Mouse (Mus musculus) cerebellum, postnatal 14 days (tissue): ENCODE results near the gene Gm49395.

Source experiments
- DNase-seq, 2 experiments: peaks; one replicate each; pipeline ENCODE4 v3.0.0; 2021; ENCODE audit warnings: mixed read lengths in 2 of 2

Gm49395 gene

DNA sequence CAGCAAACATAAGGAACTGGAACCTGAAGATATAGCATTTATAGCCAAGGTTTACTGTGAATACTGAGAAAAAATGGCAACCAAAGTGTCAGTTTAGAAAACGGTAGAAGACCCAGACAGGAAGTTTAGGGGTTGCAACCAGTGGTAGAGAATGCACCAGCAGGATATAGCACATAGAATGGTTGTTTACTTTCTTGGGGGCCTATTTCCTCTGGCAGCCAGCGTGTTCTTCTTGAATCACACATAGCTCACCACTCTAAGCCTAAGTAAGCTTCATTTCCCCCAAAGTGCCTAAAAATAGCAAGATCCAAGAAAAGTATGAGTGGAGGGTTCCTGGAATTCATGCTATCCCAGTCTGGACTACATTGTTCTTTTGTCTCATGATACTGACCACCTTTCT lies 59.1 kb downstream of the Gm49395 start:
- no peak for DNase-seq

- peak; percentile 18 for DNase-seq
Observed at GRCm38 (mm10) chr13:115037304-115037703, 64.4 kb downstream of the Gm49395 start.

GRCm38 (mm10) chr13:115035387-115035786 lies 66.3 kb downstream of the Gm49395 start:
- DNase-seq: no peak

DNA sequence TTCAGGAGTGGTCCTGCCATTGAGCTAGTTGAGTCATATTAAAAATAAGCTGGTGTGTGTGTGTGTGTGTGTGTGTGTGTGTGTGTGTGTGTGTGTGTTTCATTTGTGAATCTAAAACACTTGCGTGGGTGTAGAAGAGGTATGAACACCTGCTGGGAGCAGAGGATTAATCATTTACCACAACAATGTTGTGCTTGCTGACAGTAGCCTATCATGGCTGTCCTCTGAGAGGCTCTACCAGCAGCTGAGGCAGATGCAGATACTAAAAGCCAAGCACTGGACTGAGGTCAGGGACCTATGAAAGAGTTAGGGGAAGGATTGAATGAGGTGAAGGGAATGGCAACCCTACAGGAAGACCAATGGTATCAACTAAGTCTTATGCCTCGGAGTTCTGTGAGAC lies 68.6 kb downstream of the Gm49395 start:
- DNase-seq: no peak

GRCm38 (mm10) chr13:115031177-115032000 lies 70.3 kb downstream of the Gm49395 start:
- no peak for DNase-seq

DNA sequence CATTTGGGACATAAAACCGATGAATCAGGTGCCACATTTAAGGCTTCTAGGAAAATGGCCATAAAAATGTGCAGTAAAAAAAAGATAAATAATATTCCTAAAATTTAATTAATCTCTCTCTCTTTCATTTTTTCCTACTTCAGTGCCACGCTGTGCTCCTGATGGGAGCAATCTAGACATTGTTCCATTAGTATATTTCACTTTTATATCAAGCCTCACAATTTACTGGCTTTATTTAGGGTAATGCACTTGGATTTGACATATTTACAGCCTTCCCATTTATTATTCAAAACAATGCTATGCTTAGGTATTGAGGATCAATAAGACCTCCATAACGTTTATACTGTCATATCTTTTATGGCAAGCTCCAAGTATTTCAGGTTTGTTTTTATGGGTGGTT lies 76.3 kb downstream of the Gm49395 start:
- DNase-seq: no peak

- no peak for DNase-seq
Observed at GRCm38 (mm10) chr13:115022117-115022787, 79.5 kb downstream of the Gm49395 start.

- DNase-seq: no peak
Observed at GRCm38 (mm10) chr13:115021411-115021810, 80.3 kb downstream of the Gm49395 start.

- no peak for DNase-seq
Observed at GRCm38 (mm10) chr13:115020727-115021126, 81.0 kb downstream of the Gm49395 start.

DNA sequence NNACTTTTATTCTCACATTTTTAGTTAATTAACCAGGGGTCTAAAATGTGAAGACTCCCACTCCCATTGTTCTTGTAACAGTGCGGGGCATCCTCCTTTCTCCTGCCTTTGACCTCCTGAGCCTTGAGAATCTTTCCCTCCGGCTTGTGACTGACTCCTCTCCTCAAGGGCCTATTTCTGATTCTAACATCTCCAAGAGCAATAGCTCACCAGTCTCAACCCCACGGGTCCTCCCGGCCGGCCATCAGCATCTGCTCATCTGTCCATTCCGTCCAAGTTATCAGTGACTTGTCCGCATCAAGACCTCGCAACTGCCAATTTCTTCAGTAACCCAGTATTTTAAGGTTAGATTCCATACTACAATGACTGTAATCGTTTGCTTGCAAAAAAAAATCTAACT lies 84.2 kb downstream of the Gm49395 start:
- no peak for DNase-seq

GRCm38 (mm10) chr13:115011547-115011946 lies 90.2 kb downstream of the Gm49395 start:
- DNase-seq: no peak

DNA sequence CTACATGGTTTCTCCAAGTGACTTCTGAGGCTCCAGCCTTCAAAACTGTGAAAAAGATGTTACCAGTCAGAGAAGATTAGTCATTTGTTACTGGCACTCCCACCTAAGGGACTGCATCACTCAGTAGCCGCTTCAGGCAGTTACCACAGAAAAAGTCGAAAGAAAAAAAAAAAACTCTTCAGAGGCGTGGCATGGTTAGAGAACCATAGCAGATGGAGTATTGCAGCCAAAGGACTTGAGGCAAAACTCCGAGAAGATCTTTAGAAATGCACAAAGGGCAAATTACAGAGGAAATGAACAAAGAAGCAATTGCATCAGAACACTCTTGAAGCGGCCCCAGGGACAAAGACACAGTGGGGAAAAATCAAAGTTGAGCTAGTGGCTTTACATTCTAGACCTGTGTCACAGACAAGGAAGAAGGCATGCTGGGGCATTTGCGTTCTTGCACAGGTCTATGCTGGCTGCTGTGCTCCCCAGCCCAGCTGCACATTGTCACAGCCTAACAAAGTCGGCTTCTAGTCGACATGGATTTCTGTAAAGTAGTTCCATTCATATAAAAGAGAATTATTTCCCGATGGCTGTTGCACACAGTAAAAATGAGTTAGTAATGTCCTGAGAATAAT lies 95.4 kb downstream of the Gm49395 start:
- DNase-seq: no peak

- no peak for DNase-seq
Observed at GRCm38 (mm10) chr13:115005342-115005741, 96.4 kb downstream of the Gm49395 start.

DNA sequence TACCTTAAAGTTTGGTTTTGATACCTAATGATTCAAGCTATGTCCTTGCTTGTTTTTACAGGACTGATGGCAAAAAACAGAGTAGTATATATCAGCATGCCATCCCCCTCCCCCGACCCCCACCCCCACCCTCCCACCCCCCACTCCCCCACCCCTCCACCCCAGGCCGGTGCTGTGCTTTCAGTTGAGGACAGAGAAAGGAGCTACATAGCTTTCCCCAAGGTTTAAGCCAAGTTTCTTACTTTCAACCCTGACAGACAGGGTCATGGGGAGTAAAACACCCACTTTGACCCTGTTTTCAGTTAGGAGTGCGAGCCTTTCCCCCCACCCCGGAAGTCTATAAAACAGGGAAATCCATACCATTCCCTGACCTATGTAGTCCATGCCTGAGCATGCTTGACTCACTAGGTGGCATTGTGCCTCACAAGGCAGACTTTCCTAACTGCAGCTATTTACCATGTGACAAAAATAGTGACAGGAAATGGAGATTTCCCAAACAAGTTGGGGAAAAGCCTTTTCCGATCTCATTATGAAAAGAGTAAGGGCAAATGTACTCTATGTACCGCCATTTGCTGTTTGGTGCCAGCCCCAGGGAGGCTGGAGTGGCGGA lies 98.2 kb downstream of the Gm49395 start:
- no peak for DNase-seq

DNA sequence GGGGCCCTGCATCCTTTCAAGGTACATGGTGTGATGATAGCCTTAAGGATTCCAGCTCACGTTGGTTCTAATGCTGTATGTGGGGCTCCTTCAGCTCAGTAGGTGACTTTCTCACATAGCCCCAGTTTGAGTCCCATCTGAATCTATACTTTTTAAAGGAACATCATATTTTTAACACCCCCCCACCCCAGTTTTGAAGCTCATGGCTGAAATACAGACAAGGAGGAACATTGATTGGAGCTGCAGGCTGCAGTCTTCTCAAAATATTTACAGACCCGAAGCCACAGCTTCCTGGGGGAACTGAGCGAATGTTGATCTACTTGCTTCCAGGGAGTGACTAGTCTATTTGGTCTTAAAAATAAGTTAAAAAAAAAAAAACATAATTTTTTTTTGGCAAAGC lies 98.9 kb downstream of the Gm49395 start:
- no peak for DNase-seq

DNA sequence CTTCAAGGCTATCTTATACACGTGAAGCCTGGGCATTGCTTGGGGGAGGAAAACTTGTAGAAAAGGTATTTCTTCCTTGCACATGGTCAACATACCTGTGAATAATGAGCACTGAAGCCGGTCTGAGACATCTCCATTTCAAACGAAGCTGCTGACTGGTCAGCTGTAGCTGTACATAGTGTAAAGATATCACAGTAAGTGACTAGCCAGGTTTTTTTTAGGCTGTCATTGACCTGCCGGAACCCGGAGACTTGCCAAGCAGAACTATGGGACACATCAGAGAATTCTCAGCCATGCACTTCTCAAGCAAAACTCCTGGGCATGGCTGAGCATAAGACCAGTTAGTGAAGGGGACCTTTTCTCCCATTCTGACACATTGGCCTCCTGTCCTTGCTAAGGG lies 99.6 kb downstream of the Gm49395 start:
- DNase-seq: no peak

DNA sequence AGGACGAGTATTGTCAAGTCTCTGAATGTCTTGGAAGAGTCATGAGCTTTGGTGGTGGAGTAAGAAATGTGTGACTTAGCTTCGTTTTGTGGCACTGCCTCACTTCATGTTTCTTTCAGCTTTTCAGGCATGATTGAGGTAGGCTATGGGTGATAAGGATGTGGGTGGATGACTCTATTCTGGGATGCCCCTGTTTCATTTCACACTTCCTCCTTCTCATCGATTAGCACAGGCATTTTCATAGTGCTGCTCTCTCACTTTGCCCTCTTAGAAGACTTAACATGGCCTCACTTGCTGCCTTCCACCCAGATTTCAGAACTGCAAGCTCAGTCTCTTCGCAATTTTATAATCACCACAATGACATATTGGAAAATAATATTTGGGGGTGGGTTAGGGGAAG lies 102.1 kb downstream of the Gm49395 start:
- no peak for DNase-seq

- no peak for DNase-seq
Observed at GRCm38 (mm10) chr13:114998100-114998499, 103.6 kb downstream of the Gm49395 start.

DNA sequence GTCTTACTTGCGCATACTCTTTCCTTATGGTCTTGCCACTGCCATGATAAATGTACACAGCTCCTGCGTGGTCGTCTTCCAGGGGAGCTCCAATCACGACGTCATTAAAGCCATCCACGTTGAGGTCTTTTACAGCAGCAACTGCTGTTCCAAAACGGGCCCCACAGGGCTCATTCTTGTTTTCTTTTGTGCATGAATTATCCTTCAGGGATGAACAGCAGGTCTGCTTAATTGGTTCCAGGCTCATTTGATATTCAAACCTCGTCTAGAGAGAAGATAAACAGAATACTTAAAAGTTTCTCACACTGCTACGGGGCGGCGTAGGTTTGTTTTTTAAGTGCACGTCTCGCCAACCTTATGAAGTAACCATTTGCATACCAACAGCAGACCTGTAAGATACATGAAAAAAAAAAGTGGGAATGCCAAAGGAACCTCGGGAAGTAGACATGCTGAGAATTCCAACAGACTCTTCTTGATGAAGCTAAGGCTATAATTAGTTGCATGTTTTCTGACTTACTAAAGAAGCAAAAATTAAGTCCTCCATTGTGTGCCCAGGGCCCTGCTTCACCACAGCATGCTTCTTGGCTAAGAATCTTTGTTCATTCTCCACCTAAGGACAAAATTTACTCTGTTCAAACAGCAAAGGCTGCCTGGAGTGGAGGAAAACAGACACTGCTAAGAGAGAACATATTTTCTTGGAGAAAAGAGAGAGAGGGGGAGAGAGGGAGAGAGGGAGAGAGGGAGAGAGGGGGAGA lies 109.3 kb downstream of the Gm49395 start:
- DNase-seq: no peak

DNA sequence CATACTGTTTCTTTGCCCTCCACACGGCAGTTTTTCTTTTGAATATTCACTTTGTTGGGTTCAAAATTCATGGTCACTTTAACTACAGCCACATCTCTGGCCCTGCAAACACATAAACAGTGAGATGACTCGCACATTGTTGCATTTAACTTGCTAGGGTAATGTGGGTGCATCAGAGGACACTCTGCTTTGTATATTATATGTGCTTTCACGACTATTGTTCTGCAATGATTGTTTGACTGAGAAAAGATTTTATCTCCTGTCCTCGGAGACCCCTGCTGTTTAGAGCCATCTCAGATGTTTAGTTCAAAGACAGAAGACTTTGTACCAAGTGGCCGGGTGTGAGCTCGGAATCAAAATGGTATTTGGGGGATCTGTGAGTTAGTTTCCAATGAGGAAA lies 114.1 kb downstream of the Gm49395 start:
- DNase-seq: no peak

- DNase-seq: peak; percentile 9 to 31
Observed at GRCm38 (mm10) chr13:114987161-114987560, 114.6 kb downstream of the Gm49395 start.
